Mouse (Mus musculus): ENCODE measurements at regions not wholly inside any gene's neighbourhood (a gene's known extent, or its start where the extent isn't known, plus 50 kb on each side); places are given as distances from the start of the nearest gene placed in this dataset.

GRCm38 (mm10) chr5:101242651-101243050 lies 397.1 kb downstream of the Gpat3 start:
- H3K4me2 ChIP-seq (replicated peaks; ENCODE audit: low read depth, low read length, severe bottlenecking) = no peak overlapping the region
- 79% methylated on average over 2 of the region's 2 CpGs for WGBS
- H3K27me3 ChIP-seq (ENCODE audit: control insufficient read depth, insufficient read depth, low read length) = no peaks in the 10 kb centered on the region
- no peaks in the 10 kb centered on the region for H3K4me1 ChIP-seq (ENCODE audit: control insufficient read depth, insufficient read depth, low read length)
- no peak overlapping the region for H3K9ac ChIP-seq (ENCODE audit: low read depth, low read length, severe bottlenecking)
- no peaks in the 10 kb centered on the region for H3K36me3 ChIP-seq (ENCODE audit: control insufficient read depth, insufficient read depth, low read length)
- H3K4me3 ChIP-seq (replicated peaks; ENCODE audit: low read length) = no peak overlapping the region
- DNase-seq (ENCODE audit: low spot score) (no peak), ATAC-seq (ENCODE audit: low FRiP score, low read depth) (no peak)
- H3K9me3 ChIP-seq (ENCODE audit: control insufficient read depth, low read length) = no peaks in the 10 kb centered on the region
- TF ChIP-seq POLR2A (IDR thresholded peaks at IDR 0.05; ENCODE audit: borderline replicate concordance, extremely low read depth, insufficient read depth, insufficient read length) = no peak
- no peak overlapping the region for H3K27ac ChIP-seq (replicated peaks; ENCODE audit: low read depth, low read length)

GRCm38 (mm10) chr5:101239298-101240118 lies 394.0 kb downstream of the Gpat3 start:
- H3K9me3 ChIP-seq (ENCODE audit: control insufficient read depth, low read length) = no peaks in the 10 kb centered on the region
- H3K4me3 ChIP-seq (replicated peaks; ENCODE audit: low read length) = no peak overlapping the region
- no peaks in the 10 kb centered on the region for H3K27me3 ChIP-seq (ENCODE audit: control insufficient read depth, insufficient read depth, low read length)
- H3K27ac ChIP-seq (replicated peaks; ENCODE audit: low read depth, low read length) = no peak overlapping the region
- 66% methylated on average over 16 of the region's 16 CpGs for WGBS
- DNase-seq (ENCODE audit: low spot score) (no peak), ATAC-seq (ENCODE audit: low FRiP score, low read depth) (no peak)
- TF ChIP-seq POLR2A (IDR thresholded peaks at IDR 0.05; ENCODE audit: borderline replicate concordance, extremely low read depth, insufficient read depth, insufficient read length) = no peak
- no peak overlapping the region for H3K4me2 ChIP-seq (replicated peaks; ENCODE audit: low read depth, low read length, severe bottlenecking)
- no peaks in the 10 kb centered on the region for H3K36me3 ChIP-seq (ENCODE audit: control insufficient read depth, insufficient read depth, low read length)
- no peaks in the 10 kb centered on the region for H3K4me1 ChIP-seq (ENCODE audit: control insufficient read depth, insufficient read depth, low read length)
- no peak overlapping the region for H3K9ac ChIP-seq (ENCODE audit: low read depth, low read length, severe bottlenecking)

- H3K27ac ChIP-seq (replicated peaks; ENCODE audit: low read depth, low read length) = peak overlapping the region; percentile 26; the same call in 1 of the 2 replicates
- 54% methylated on average over 9 of the region's 9 CpGs for WGBS
- H3K4me3 ChIP-seq (replicated peaks; ENCODE audit: low read length) = no peak overlapping the region
- H3K27me3 ChIP-seq (ENCODE audit: control insufficient read depth, insufficient read depth, low read length) = no peaks in the 10 kb centered on the region
- TF ChIP-seq POLR2A (IDR thresholded peaks at IDR 0.05; ENCODE audit: borderline replicate concordance, extremely low read depth, insufficient read depth, insufficient read length) = no peak
- H3K9me3 ChIP-seq (ENCODE audit: control insufficient read depth, low read length) = no peaks in the 10 kb centered on the region
- no peak overlapping the region for H3K4me2 ChIP-seq (replicated peaks; ENCODE audit: low read depth, low read length, severe bottlenecking)
- no peak overlapping the region for H3K9ac ChIP-seq (ENCODE audit: low read depth, low read length, severe bottlenecking)
- ATAC-seq (ENCODE audit: low FRiP score, low read depth) (peak; percentile 44), DNase-seq (ENCODE audit: low spot score) (no peak)
- H3K36me3 ChIP-seq (ENCODE audit: control insufficient read depth, insufficient read depth, low read length) = no peaks in the 10 kb centered on the region
- H3K4me1 ChIP-seq (ENCODE audit: control insufficient read depth, insufficient read depth, low read length) = no peaks in the 10 kb centered on the region
Measured at GRCm38 (mm10) chr5:101236163-101236693, 390.7 kb downstream of the Gpat3 start.

GRCm38 (mm10) chr5:101222390-101222789 lies 376.9 kb downstream of the Gpat3 start:
- Histone ChIP-seq H3K36me3 (ENCODE audit: control insufficient read depth, insufficient read depth, low read length) (no peaks in the 10 kb centered on the region), H3K4me2 (replicated peaks; ENCODE audit: low read depth, low read length, severe bottlenecking) (no peak overlapping the region), H3K4me3 (replicated peaks; ENCODE audit: low read length) (no peak overlapping the region), H3K4me1 (ENCODE audit: control insufficient read depth, insufficient read depth, low read length) (no peaks in the 10 kb centered on the region), H3K27ac (replicated peaks; ENCODE audit: low read depth, low read length) (no peak overlapping the region), H3K9ac (ENCODE audit: low read depth, low read length, severe bottlenecking) (no peak overlapping the region), H3K27me3 (ENCODE audit: control insufficient read depth, insufficient read depth, low read length) (no peaks in the 10 kb centered on the region), H3K9me3 (ENCODE audit: control insufficient read depth, low read length) (no peaks in the 10 kb centered on the region)
- DNase-seq (ENCODE audit: low spot score) (peak; percentile 33), ATAC-seq (ENCODE audit: low FRiP score, low read depth) (peak; percentile 19; the same call in 1 of the 2 replicates)
- 41% methylated on average over 10 of the region's 10 CpGs for WGBS
- no peak for TF ChIP-seq POLR2A (IDR thresholded peaks at IDR 0.05; ENCODE audit: borderline replicate concordance, extremely low read depth, insufficient read depth, insufficient read length)

GRCm38 (mm10) chr5:101218082-101218481 lies 372.6 kb downstream of the Gpat3 start:
- no peak for ATAC-seq (ENCODE audit: low FRiP score, low read depth)
- Histone ChIP-seq H3K36me3 (ENCODE audit: control insufficient read depth, insufficient read depth, low read length) (no peaks in the 10 kb centered on the region), H3K27ac (replicated peaks; ENCODE audit: low read depth, low read length) (no peak overlapping the region), H3K4me3 (replicated peaks; ENCODE audit: low read length) (no peak overlapping the region), H3K9ac (ENCODE audit: low read depth, low read length, severe bottlenecking) (no peak overlapping the region), H3K27me3 (ENCODE audit: control insufficient read depth, insufficient read depth, low read length) (no peaks in the 10 kb centered on the region), H3K4me1 (ENCODE audit: control insufficient read depth, insufficient read depth, low read length) (no peaks in the 10 kb centered on the region), H3K9me3 (ENCODE audit: control insufficient read depth, low read length) (no peaks in the 10 kb centered on the region), H3K4me2 (replicated peaks; ENCODE audit: low read depth, low read length, severe bottlenecking) (no peak overlapping the region)
- 91% methylated on average over 3 of the region's 3 CpGs for WGBS
- DNase-seq (ENCODE audit: low spot score) = no peak
- TF ChIP-seq POLR2A (IDR thresholded peaks at IDR 0.05; ENCODE audit: borderline replicate concordance, extremely low read depth, insufficient read depth, insufficient read length) = no peak

Data from limb, embryonic 14.5 days (tissue).